Mouse (Mus musculus) CD4-positive helper T cell, adult 2 months (primary cell): ENCODE data around the gene Stpg4.
A peak's percentile ranks its signal among the peaks of the same experiment; 100 is the strongest.

ENCODE experiments used
- DNase-seq: peaks from one replicate; pipeline ENCODE4 v3.0.0-alpha.2; 2012; ENCODE audit warnings: low read depth, missing footprints, low spot score

The Stpg4 gene

DNA sequence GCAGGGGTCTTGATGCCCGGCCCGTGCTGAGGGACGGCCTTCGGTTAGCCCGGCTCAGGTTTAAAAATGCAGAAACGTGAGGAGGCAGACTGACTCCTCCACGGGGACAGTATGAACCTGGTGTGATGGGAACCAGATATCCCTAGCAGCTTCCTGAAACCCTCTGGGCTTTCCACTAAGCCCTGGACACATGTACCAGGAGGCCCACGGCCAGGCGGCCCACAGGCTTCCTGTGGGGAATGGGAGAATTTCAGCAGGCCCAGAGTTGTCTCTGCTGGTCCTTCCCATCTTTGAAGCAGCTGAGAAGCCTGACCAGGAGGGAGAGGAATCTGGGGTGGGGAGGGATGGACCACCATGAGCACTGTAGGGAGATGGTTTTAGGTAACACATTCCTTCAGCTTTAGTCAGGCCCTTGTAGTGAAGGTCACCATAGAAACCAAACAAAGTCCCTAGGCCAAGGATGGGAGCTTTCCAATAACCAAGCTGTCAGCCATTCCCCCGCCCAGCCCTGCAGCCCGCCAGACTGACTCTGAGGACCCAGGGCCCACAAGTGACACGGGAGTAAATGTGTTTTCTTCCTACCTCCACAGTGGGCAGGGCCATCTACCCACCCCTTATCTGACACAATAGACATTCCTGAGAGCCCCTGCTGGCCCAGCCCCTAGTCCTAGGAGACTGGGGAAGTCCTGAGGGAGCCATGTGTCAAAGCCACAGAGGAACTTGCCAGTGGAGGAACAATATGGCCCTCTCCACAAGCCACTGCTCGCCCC is 76.9 kb downstream of the Stpg4 start:
- no peak for DNase-seq

GRCm38 (mm10) chr17:87349575-87349974 is 78.0 kb downstream of the Stpg4 start:
- DNase-seq = no peak

- no peak for DNase-seq
Measured at GRCm38 (mm10) chr17:87349069-87349468, 78.5 kb downstream of the Stpg4 start.

DNA sequence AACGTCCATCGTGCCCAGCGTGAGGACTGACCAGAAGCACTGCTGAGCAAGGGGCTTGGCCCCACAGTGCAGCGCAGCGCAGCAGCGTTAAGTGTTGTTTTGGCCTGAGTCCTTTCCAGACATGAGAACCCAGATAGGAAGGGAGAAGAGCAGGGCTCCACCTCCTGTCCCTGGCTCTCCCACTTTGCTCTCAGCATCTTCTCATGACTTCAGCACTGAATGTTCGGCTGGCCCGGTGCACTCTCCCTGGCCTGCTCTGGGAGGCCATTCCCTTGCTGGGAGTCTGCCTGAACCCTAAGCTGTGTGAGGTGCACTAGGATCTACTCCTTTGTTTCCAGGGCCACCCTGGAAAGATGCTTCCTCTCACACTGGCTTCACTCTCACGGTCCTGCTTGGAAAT is 79.2 kb downstream of the Stpg4 start:
- no peak for DNase-seq

GRCm38 (mm10) chr17:87345252-87345593 is 82.3 kb downstream of the Stpg4 start:
- DNase-seq = no peak

GRCm38 (mm10) chr17:87344441-87345251 is 82.9 kb downstream of the Stpg4 start:
- peak; percentile 77 for DNase-seq

GRCm38 (mm10) chr17:87343060-87343703 is 84.4 kb downstream of the Stpg4 start:
- no peak for DNase-seq
